Mouse (Mus musculus) liver, adult 2 months (tissue): Measurements from ENCODE around the gene Fam178b.

Experiments used
- CTCF ChIP-seq: fragments of 200-500 bp; IDR thresholded peaks from 2 replicates; pipeline ENCODE4 v1.5.1; 2011; ENCODE audit warnings: low read depth, low read length, control low read depth
- POLR2A ChIP-seq: fragments of 200-500 bp; IDR thresholded peaks from 2 replicates; pipeline ENCODE4 v1.6.1; 2011; ENCODE audit warnings: low read length, control low read depth; ENCODE audit not compliant: insufficient read depth; ENCODE audit errors: extremely low read depth

- TF ChIP-seq POLR2A (no peak), CTCF (no peak)
Observed at GRCm38 (mm10) chr1:36536397-36536728, 146.6 kb downstream of the Fam178b start.
